Mouse (Mus musculus) liver, embryonic 11.5 days (tissue): Measurements from ENCODE around the gene Srcin1. TPM values are rescaled to one million over a fixed set of nuclear protein-coding genes. Genes with fewer than 3 reads are reported as not detected.

Experiments
- ATAC-seq: fragments of 200-750 bp; cut with Nextera tagmentation; replicated peaks from 2 replicates; pipeline ENCODE4 v1.8.0; 2017; ENCODE audit warnings: moderate number of reproducible peaks, mild to moderate bottlenecking, moderate TSS enrichment, moderate library complexity; ENCODE audit not compliant: low FRiP score
- DNase-seq: peaks from one replicate; pipeline ENCODE4 v3.0.0-alpha.2; 2017; ENCODE audit warnings: low spot score
- H3K27ac ChIP-seq: fragments of 300-500 bp; sonication (generic); 2 replicates; pipeline ENCODE4 v1.5.1; 2014; ENCODE audit warnings: mild to moderate bottlenecking, low read depth, low read length, control low read depth
- H3K27me3 ChIP-seq: fragments of 300-500 bp; sonication (generic); replicated peaks from 2 replicates; pipeline ENCODE4 v1.6.1; 2014; ENCODE audit warnings: low read length, mixed read lengths; ENCODE audit not compliant: control insufficient read depth, insufficient read depth
- H3K36me3 ChIP-seq: fragments of 300-500 bp; sonication (generic); 2 replicates; pipeline ENCODE4 v1.6.1; 2014; ENCODE audit warnings: mild to moderate bottlenecking, low read length, moderate library complexity, mixed read lengths; ENCODE audit not compliant: control insufficient read depth, insufficient read depth
- H3K4me1 ChIP-seq: fragments of 300-500 bp; sonication (generic); replicated peaks from 2 replicates; pipeline ENCODE4 v1.6.1; 2014; ENCODE audit warnings: low read length, mixed read lengths; ENCODE audit not compliant: control insufficient read depth, insufficient read depth
- H3K4me2 ChIP-seq: fragments of 300-500 bp; sonication (generic); 2 replicates; pipeline ENCODE4 v1.6.1; 2014; ENCODE audit warnings: mild to moderate bottlenecking, control low read depth, moderate library complexity
- H3K4me3 ChIP-seq: fragments of 300-500 bp; sonication (generic); 2 replicates; pipeline ENCODE4 v1.5.1; 2014; ENCODE audit warnings: low read depth, low read length, control low read depth
- H3K9ac ChIP-seq: fragments of 300-500 bp; sonication (generic); 2 replicates; pipeline ENCODE4 v1.6.1; 2014; ENCODE audit warnings: low read depth, low read length, control low read depth
- H3K9me3 ChIP-seq: fragments of 300-500 bp; sonication (generic); 2 replicates; pipeline ENCODE4 v1.6.1; 2016; ENCODE audit warnings: low read length, inconsistent platforms, mixed read lengths; ENCODE audit not compliant: control insufficient read depth
- WGBS: fragments of 180-500 bp; shearing (Covaris S2); extraction: QIAGEN DNeasy Blood & Tissue Kit; methylation state at CpG from one replicate; pipeline ENCODE4 v1.1.7; 2014; 5-methylcytosine and 5-hydroxymethylcytosine counted together
- polyA plus RNA-seq: library from polyadenylated mRNA; unstranded; fragments of >200 nt; fragmentation: Nextera tagmentation; extraction: Ambion mirVana; gene quantifications from 2 replicates; pipeline ENCODE4 v1.2.1, GENCODE M21; 2014

The Srcin1 gene
- polyA plus RNA-seq, 1 experiment from 2014 or later = 0.14 TPM

GRCm38 (mm10) chr11:97502846-97503245 lies 73.1 kb downstream of the Srcin1 start:
- no peak for DNase-seq
- no peaks in the 10 kb centered on the region for H3K9me3 ChIP-seq
- WGBS = 64% methylated on average over 4 of the region's 4 CpGs
- no peak overlapping the region for H3K4me2 ChIP-seq
- H3K9ac ChIP-seq = no peak overlapping the region
- H3K27me3 ChIP-seq = peaks cover 19% of the 10 kb centered on the region
- H3K36me3 ChIP-seq = peaks cover 19% of the 10 kb centered on the region
- peaks cover 6% of the 10 kb centered on the region; the same call in 1 of the 2 replicates for H3K4me1 ChIP-seq
- no peak overlapping the region; the same call in 1 of the 2 replicates for H3K27ac ChIP-seq
- no peak overlapping the region for H3K4me3 ChIP-seq
- ATAC-seq = no peak

- DNase-seq (no peak), ATAC-seq (no peak)
- Histone ChIP-seq H3K27ac (no peak overlapping the region), H3K4me2 (no peak overlapping the region), H3K9me3 (no peaks in the 10 kb centered on the region), H3K36me3 (peaks cover 22% of the 10 kb centered on the region), H3K4me1 (peaks cover 6% of the 10 kb centered on the region; the same call in 1 of the 2 replicates), H3K9ac (no peak overlapping the region), H3K4me3 (no peak overlapping the region), H3K27me3 (peaks cover 19% of the 10 kb centered on the region)
- WGBS = 60% methylated on average over 9 of the region's 9 CpGs
Measured at GRCm38 (mm10) chr11:97502383-97502782, 73.6 kb downstream of the Srcin1 start.

GRCm38 (mm10) chr11:97500720-97501448 lies 75.1 kb downstream of the Srcin1 start:
- Histone ChIP-seq H3K9ac (no peak overlapping the region), H3K9me3 (no peaks in the 10 kb centered on the region), H3K36me3 (peaks cover 27% of the 10 kb centered on the region), H3K27me3 (peaks cover 19% of the 10 kb centered on the region), H3K4me3 (peak overlapping the region; percentile 20; the same call in 1 of the 2 replicates), H3K27ac (no peak overlapping the region), H3K4me2 (peak overlapping the region; percentile 58), H3K4me1 (peaks cover 6% of the 10 kb centered on the region; the same call in 1 of the 2 replicates)
- ATAC-seq (0 out of 2 replicates have a peak, but pooled peaks have one; percentile 18), DNase-seq (no peak)
- WGBS = 63% methylated on average over 51 of the region's 51 CpGs

- H3K27ac ChIP-seq = no peak within 1 kb of the TSS
- 41% methylated on average over 86 of the region's 88 CpGs for WGBS
- H3K4me2 ChIP-seq = peak within 1 kb of the TSS; percentile 58
- DNase-seq (no peak), ATAC-seq (no peak)
- H3K4me3 ChIP-seq = peak within 1 kb of the TSS; percentile 20; the same call in 1 of the 2 replicates
- H3K27me3 ChIP-seq = peaks cover 19% of the 10 kb centered on the region
- no peaks in the 10 kb centered on the region for H3K9me3 ChIP-seq
- no peak within 1 kb of the TSS for H3K9ac ChIP-seq
- peaks cover 6% of the 10 kb centered on the region; the same call in 1 of the 2 replicates for H3K4me1 ChIP-seq
- H3K36me3 ChIP-seq = peaks cover 32% of the 10 kb centered on the region
Measured at GRCm38 (mm10) chr11:97499865-97500719, 75.9 kb downstream of the Srcin1 start, which contains the start of gene 4933428G20Rik. 4933428G20Rik (minus strand) TSS chr11:97500340.

GRCm38 (mm10) chr11:97497543-97497942 lies 78.4 kb downstream of the Srcin1 start:
- H3K4me1 ChIP-seq = peaks cover 6% of the 10 kb centered on the region; the same call in 1 of the 2 replicates
- no peaks in the 10 kb centered on the region for H3K9me3 ChIP-seq
- 92% methylated on average over 4 of the region's 4 CpGs for WGBS
- H3K36me3 ChIP-seq = peaks cover 43% of the 10 kb centered on the region
- H3K27ac ChIP-seq = no peak overlapping the region
- ATAC-seq = no peak
- DNase-seq = no peak
- no peak overlapping the region for H3K4me2 ChIP-seq
- H3K4me3 ChIP-seq = no peak overlapping the region
- H3K27me3 ChIP-seq = peaks cover 17% of the 10 kb centered on the region
- H3K9ac ChIP-seq = no peak overlapping the region

GRCm38 (mm10) chr11:97492836-97493235 lies 83.2 kb downstream of the Srcin1 start:
- no peak overlapping the region for H3K9ac ChIP-seq
- H3K9me3 ChIP-seq = no peaks in the 10 kb centered on the region
- H3K4me2 ChIP-seq = no peak overlapping the region
- no peaks in the 10 kb centered on the region; the same call in 1 of the 2 replicates for H3K4me1 ChIP-seq
- peaks cover 47% of the 10 kb centered on the region for H3K36me3 ChIP-seq
- no peak overlapping the region for H3K4me3 ChIP-seq
- WGBS = 92% methylated on average over 3 of the region's 3 CpGs
- ATAC-seq (no peak), DNase-seq (no peak)
- H3K27me3 ChIP-seq = no peaks in the 10 kb centered on the region
- H3K27ac ChIP-seq = no peak overlapping the region

GRCm38 (mm10) chr11:97491640-97492039 lies 84.3 kb downstream of the Srcin1 start:
- WGBS = 85% methylated on average over 10 of the region's 10 CpGs
- no peak for DNase-seq
- H3K4me3 ChIP-seq = no peak overlapping the region
- peaks cover 48% of the 10 kb centered on the region for H3K36me3 ChIP-seq
- ATAC-seq = no peak
- no peaks in the 10 kb centered on the region for H3K9me3 ChIP-seq
- H3K27ac ChIP-seq = no peak overlapping the region
- no peaks in the 10 kb centered on the region for H3K27me3 ChIP-seq
- no peaks in the 10 kb centered on the region; the same call in 1 of the 2 replicates for H3K4me1 ChIP-seq
- no peak overlapping the region for H3K4me2 ChIP-seq
- no peak overlapping the region for H3K9ac ChIP-seq

GRCm38 (mm10) chr11:97489589-97490324 lies 86.2 kb downstream of the Srcin1 start:
- Histone ChIP-seq H3K36me3 (peaks cover 50% of the 10 kb centered on the region), H3K27ac (no peak overlapping the region), H3K9ac (no peak overlapping the region), H3K4me1 (no peaks in the 10 kb centered on the region; the same call in 1 of the 2 replicates), H3K27me3 (no peaks in the 10 kb centered on the region), H3K9me3 (no peaks in the 10 kb centered on the region), H3K4me2 (no peak overlapping the region), H3K4me3 (no peak overlapping the region)
- peak; percentile 79 for DNase-seq
- 46% methylated on average over 16 of the region's 16 CpGs for WGBS
- ATAC-seq = 0 out of 2 replicates have a peak, but pooled peaks have one; percentile 34
